Mouse (Mus musculus) lung, postnatal 4 days (tissue): ENCODE measurements around the gene Fam92b.

Source experiments
- DNase-seq, 2 experiments: peaks; one replicate each; pipeline ENCODE4 v3.0.0; 2021

The Fam92b gene

DNA sequence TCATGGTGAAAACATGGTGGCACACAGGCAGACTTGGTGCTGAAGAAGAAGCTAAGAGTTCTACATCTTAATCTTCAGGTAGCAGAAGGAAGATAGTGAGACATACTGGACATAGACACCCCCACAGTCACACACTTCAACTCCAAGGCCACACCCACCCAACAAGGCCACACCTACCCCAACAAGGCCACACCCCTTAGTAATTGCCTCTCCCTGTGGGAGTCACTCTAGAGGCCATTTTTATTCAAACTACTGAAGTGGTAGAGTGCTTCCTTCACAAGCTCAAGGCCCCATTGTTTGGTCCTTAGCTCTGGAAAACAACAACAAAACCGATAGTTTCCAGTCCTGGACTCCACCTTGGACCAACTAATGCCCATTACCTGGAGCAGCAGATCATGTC lies 31.2 kb downstream of the Fam92b start:
- DNase-seq: no peak

DNA sequence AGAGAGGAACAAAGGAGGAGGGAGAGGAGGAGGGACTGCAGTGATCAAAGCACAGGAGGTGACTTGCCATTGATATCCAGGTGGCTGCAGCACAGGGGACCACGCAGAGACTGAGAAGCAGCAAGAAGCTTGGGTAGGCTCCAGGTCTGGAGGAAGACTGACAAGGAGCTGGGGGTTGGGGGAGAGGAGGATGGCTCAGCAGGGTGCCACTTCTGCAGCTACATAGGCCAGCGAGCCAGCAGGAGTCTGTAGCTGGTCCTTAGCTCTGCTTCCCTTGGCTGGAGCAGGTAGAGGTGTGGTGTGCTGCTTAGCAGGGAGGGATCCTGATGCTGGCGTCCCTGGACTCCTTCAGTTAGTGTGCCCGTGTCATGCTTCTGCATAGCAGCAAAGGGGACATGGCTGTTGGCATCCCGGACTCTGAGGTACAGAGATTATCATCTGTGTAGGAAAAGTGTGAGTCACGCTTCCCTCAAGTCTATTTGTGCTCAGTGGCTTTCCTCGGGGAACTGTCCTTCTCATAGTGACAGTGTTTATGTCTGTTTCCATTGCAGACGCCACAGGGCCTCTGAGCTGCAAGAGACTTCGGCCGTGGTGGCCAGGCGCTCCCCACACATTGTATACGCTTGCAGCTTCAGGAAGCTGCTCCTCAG lies 32.5 kb downstream of the Fam92b start:
- peak; percentile 60 to 86 for DNase-seq

DNA sequence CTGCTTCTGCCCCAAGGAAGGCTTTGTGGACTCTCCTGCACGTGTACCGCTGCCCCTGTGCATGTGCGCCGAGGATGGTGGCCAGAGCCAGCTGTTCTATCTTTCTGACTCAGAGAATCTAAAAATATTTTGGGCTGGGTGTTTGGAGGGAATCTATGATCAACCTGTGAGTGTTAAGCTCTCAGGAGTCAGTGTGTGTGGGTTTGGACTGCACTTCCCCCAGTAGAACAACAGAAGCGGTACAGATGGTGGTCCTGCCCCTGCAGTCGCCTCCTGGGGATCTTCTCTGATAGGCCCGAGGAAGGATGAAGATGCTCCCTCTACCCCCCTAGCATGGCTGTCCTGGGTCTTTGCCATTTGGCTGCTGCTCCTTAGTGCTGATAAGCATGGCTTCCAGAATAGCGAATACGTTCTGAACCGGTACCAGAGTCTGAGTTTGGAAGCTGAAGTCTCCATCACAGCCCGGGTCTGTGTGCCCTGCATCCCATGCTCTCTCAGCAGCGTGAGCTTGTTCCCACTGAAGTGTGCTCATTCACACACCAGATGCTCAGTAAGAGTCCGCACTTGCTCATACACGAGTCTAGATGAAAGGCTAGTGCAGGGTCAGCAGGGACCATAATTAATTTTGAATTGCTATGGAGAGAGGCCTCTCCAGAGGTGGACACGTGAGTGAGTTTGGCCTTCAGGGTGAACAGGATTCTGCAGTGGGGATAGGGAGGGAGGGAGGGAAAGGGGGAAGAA lies 33.2 kb downstream of the Fam92b start:
- no peak for DNase-seq

DNA sequence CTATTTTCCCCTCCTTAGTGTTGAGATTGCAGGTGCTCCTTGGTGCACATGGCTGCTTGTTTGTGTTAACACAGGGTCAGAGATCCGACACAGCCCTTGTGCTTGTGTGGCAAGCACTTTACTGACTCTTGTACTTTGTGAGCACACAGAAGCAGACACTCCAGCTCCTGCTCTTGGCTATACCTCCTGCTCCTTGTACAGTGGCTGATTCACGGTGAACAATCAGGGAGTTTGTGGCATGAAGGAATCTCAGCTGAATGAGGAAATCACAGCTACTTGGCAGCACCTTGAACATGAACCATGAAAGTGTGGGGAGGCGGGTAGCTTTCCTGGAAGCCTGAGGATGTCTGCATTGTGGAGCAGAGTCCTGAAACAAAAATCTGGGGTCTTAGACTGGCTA lies 36.5 kb downstream of the Fam92b start:
- DNase-seq: peak; percentile 36 to 50

DNA sequence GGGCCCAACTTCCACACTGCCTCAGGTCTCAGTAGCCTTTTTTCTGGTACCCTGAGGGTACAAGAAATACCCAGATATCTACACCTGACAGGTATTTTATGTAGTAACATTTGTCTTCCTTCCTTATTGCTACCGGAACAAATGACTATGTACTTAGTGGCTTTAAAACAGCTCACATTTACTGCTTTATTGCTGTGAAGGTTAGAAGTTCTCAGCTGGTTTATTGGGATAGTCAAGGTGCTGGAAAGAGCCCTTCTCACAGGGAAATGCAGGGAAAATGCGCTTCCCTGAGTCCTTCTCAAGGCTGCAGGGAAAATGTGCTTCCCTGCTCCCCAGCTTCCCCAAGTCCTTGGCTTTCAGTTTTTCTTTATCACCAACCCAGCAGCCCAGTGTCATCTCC lies 38.3 kb downstream of the Fam92b start:
- no peak for DNase-seq

DNA sequence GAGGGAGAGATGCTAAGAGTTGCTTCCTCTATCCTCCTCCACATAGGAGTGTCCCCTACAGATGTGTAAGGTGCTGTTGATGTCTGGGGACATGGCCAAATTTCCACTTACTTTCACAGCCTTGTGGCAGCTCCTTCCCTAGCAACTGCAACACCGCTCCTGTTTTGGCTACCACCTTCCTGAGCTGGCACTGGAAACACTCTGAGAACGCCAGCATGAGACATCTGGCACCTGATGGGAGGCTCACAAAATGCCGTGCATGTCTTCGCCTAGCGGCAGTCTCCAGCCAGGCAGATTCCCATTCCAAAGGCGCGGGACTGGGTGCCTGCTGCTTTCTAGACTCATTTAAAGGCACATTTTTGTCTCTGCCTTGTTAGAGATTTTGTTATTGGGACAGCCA lies 40.6 kb downstream of the Fam92b start:
- DNase-seq: no peak

DNA sequence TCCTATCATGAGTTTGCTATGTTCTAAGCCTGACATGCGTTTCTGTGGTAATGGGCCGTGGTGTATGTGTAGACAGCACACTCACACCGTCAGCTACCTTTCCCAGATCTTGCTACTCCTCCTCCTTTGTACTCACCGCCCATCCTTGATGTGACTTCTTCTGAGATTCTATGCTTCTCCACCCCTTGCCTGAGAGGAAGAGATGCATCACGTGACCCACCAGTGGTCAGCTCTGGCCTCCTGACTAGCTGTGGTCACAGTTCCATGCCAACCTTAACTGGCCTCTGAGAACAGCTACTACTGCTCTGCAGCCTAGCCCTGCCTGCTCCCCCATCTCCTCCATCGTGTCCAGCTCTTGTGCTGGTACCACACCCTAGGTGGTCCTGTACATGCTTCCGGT lies 41.6 kb downstream of the Fam92b start:
- no peak for DNase-seq

DNA sequence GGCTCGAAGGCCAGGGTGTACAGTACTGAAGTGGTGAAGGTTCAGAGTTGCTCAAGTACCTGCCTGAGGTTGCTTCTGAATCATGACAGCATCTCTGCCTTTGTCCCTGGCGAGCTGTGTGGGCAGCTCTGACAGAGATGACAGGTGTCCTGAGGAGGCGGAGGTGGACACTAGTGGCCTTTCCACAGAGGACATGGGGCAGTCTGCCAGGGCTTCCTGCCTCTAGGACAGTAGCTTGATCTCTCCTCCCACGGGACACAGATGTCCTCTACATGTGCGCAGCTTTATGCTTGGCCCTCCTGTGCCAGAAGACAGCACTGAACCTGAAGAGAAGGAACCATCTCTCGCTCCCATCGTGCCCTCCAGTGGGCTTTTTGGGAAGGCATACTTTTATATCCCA lies 44.1 kb downstream of the Fam92b start:
- DNase-seq: no peak

DNA sequence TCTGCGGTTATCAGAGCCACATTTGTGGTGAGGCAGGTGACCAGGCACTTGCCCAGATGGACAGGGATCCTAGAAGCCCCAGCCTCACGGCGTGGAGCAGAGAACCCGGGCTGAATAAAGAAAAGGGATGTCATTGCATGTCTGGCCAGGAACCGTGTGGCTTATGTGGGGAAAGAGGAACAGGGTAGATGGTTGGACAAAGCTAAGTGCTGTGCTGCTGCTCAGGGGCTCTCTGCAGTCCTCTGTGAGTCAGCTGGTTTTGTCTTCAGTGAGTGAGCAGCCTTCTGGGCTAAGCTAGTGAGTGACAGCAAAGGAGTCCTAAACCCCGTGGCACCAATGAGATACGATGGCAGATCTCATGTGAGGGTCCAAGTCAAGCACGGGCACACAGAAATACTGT lies 46.1 kb downstream of the Fam92b start:
- no peak for DNase-seq

DNA sequence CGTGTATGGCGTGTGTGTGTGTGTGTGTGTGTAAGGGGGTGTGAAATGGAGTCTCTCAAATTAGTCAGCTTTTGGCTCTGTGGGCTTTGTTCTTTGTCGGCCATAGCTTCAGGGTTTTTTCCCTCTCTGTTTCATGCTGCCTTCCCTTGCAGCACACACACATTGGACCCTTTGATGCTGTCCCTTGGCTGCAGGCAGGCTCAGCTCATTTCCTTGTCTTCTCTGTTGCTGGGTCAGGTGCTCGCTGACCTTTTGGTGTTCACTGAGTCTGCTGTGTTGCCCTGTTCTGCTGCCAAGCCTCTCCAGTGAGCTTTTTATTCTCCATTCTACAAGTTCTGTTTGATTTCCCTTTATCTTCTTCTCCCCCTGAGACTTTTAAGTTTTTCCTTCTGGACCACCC lies 47.7 kb downstream of the Fam92b start:
- peak in 1 of 2 experiments; percentile 51 for DNase-seq

DNA sequence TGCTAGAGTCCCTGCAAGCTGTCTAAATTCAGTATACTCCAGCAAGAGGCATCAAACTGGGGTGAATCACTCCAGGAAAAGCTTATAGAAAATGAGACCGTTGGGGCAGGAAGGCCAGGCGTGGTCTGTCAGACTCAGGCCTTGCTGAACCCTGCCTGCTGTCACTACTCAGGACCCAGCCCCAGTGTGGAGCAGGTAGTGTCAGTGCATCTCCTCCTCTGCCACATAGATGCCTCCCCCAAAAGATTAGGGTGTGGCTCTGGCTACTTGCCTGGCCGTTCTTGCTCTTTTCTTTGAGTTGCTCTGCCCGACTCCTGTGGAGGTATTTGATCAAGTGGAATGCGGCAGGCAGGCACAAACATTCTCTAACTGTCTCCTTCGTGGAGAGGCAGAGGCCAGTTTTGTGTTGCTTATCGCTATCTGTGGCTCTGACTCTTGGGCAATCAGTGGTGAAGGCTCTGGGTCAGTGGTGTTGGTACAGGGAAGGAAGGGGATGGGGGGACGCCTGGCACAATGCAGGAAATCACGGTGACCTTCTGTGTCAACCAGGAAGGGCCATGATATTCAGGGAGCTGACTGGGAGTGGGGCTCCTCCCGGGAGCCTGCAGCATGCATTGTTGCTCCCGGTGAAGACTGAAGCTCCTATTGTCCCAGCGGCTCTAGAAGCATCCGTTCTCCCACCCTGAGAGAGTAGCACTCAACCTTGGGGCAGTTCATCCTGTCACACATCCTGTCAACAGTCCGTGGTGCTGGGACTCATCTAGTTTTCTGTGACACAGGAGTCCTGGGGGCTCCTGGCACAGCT lies 50.7 kb downstream of the Fam92b start:
- peak; percentile 59 to 82 for DNase-seq

DNA sequence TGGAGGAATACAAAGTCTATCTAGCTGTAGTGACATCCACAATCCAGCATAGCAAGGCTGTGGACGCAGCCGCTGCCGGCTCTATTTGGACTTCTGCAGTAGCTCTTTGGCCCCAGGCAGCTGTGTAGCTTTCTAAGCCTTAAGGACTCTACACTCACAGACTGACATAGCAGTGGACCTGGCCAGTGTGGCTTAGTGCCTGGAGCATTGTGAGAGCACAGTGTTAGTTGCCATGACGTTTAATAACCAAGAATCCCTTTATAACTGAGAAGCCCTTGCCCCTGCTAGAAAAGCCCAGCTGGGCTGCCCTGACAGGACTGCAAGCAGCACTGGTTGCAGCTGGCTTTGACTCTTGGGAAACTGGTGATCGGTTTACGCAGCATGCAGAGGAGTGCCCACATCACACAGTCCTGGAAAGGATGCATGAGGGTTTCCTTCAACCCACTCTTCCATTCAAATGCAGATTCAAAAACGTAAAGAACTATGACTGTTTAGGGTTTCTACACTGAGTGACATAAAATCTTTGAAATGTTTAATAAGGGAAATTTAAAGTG lies 52.4 kb downstream of the Fam92b start:
- DNase-seq: no peak

DNA sequence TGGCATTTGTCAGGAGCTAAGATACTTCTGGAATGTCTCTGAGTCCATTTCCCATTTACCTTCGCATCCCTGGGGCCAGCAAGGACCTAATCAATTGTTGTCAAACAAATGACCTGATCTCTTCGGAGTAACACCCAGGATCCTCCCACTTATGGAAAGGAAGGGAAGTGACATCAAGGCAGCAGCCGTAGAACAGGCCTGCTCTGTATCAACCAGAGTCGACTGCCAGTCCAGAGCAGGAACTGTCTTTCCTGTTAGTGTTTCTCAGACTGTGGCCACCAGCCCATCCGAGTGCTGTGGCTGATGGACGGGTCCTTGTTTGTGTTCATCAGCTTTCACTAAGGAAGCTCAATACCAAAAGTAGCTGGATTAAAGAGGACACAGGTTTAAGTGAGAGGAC lies 53.0 kb downstream of the Fam92b start:
- DNase-seq: peak; percentile 49 to 62

DNA sequence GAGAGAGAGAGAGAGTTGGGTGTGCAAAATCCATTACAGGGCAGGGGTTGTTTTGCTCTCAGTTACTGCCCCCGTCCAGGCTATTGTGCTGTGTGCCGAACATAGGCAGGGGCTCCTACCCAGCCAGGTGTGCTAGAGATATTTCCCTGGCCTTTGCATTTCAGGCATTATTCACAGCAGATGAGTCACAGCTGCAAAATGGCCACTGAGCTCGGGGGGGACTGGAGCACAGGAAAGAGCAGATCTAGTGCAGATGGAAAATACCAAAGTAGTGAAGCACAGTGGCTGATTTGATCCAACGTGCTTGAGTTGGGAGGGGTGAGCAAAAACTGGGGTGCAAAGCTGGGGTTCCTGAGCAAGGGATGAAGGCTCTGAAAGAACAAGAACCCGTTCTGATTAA lies 56.3 kb downstream of the Fam92b start:
- no peak for DNase-seq

DNA sequence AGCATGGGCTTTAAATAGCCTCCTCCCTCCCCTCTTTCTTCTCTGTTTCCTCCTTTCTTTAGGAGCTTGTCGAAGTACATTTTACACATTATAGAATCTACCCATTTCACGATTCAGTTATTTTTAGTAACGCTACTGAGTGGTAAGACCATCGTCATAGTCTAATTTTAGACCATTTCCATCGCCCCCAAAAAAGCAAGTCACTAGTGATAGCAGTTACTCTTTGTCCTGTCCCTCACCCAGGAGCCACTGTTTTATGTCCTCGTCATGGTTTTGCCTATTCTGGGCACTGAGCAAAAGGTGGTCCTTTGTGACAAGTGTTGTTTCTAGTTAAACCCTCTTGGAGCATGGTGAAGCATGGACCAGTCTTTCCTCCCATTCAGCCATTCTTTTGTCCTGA lies 57.3 kb downstream of the Fam92b start:
- no peak for DNase-seq

DNA sequence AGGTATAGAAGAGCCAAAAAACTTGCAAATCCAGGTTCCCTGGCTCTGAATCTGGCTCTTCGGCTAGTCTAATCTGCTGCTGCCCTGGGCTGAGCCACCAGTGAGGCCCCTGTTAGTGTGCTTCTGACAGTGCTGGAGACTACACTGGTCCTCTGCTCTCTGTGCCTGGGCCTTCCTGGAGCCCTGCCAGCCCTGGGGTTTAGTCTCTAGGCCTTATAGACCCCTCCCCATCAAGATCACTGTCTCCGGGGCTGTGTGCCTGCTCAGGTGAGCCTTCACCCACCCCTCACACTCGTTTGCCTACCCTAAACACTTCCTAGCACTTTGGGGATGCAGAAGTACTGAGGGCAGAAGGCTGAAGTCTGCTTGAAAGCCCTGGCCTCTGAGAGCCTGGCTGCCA lies 57.8 kb downstream of the Fam92b start:
- no peak for DNase-seq

DNA sequence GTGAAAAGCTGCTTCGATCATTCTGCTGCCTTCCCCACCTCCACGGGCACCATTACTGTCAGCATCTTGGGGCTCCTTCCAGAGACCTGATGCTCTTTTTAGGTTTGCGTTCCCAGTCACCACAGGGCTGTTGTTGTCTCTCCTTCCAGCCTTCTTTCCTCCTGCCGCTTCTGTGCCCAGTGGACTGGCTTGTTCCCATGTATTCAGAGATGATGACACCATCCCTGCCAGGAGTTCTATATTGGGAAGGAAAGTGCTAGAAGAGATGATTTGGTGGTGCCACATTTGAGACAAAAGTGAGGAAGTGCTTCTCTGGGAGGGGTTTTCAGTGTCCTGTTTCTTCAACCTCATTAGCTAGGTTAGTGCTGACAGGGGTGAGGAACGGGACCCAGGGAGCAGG lies 58.4 kb downstream of the Fam92b start:
- DNase-seq: no peak

DNA sequence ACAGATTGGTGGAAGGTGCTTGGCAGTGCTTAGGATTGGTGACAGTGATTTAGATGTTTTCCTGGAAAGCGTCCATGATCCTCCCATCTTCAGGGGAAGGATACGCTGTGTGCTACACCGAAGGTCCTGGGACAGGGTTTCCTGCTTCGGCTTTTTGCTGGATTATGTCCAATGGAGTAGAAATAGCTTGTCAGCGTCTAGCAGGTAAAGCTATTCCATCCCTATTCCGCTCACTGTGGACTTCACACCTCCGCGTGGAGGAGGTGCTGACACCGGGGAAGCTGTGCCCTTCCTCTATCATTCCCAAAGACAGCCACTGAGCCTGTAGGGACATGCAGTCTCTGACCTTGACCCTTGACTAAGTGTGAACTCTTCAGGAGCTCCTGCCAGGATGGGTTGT lies 59.1 kb downstream of the Fam92b start:
- DNase-seq: no peak

DNA sequence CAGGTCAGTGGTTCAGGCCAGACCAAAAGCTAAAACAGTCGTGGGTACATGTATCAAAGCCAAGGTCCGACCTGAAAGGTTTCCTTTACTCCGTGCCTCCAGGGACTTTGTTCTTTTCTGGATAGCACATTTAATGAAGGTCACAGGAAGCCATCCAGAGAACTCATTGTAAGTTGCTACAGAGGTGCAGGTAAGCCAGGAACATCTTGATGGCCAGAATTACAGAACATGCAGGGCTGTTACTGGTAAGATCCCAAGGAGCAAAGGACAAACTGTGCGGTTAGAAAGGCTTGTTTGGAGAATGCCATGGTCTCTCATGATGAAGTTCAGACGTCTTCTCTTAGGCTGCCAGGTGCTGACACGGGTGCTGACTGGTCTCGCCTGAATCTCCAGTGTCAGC lies 60.7 kb downstream of the Fam92b start:
- DNase-seq: no peak
